Mouse (Mus musculus): ENCODE results near the gene Lmna. TPM values are rescaled to one million over a fixed set of nuclear protein-coding genes. Genes with fewer than 3 reads are reported as not detected.

The Lmna gene
- polyA plus RNA-seq, 1 experiment from 2014 or later: 267 TPM

DNA sequence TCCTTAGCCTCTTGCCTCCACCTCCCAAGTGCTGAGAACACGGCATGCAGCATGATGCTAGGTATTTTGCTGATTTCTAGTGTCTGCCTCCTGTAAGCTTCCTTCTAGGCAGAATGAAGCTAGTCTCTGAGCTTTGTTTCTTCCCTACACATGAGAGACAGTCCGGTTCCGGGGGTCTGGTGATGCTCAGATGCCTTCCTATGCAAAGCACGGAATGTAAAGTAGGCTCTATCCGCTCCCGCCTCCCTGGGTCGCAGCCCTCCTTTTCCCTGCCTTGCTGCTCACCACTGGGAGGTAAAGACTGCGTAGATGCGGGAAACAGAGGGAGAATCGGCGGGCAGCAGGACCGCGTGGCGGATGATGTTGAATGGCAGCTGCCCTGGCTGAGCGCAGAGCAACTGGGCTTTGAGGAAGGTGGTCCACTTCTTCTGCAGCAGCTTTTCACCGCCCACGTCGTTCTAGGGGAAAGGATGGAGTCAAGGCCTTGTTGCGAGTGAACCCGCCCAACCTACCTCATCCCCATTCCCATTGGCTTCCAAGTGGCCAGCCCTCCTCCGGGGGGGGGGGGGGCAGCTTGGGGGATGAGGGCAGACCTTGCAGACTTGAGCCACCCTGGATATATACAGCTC lies 60.2 kb downstream of the Lmna start:
- H3K27ac ChIP-seq (replicated peaks): 0 out of 2 replicates have a peak overlapping the region, but pooled peaks have one; percentile 25
- no peaks in the 10 kb centered on the region for H3K27me3 ChIP-seq (ENCODE audit: control insufficient read depth, insufficient read depth, low read length)
- WGBS: 26% methylated on average over 21 of the region's 21 CpGs
- H3K9ac ChIP-seq (ENCODE audit: low read length): 0 out of 2 replicates have a peak overlapping the region, but pooled peaks have one; percentile 41
- ATAC-seq (ENCODE audit: low FRiP score, low TSS enrichment) (peak; percentile 19; the same call in 1 of the 2 replicates), DNase-seq (ENCODE audit: low spot score) (peak; percentile 31)
- TF ChIP-seq CTCF (IDR thresholded peaks at IDR 0.05; ENCODE audit: low read depth) (no peak), EP300 (optimal IDR thresholded peaks at IDR 0.05) (no peak)
- no peaks in the 10 kb centered on the region for H3K36me3 ChIP-seq (ENCODE audit: control insufficient read depth, insufficient read depth, low read length)
- H3K4me2 ChIP-seq (replicated peaks; ENCODE audit: low read depth): peak overlapping the region; percentile 36; the same call in 1 of the 2 replicates
- H3K4me3 ChIP-seq (ENCODE audit: low read depth, low read length): peak overlapping the region; percentile 19; the same call in 1 of the 2 replicates
- H3K9me3 ChIP-seq (ENCODE audit: control insufficient read depth, low read length): no peaks in the 10 kb centered on the region
- peaks cover 7% of the 10 kb centered on the region; the same call in 1 of the 2 replicates for H3K4me1 ChIP-seq (replicated peaks; ENCODE audit: control insufficient read depth, insufficient read depth)

GRCm38 (mm10) chr3:88448443-88448842 lies 61.3 kb downstream of the Lmna start:
- Histone ChIP-seq H3K27ac (replicated peaks) (peak overlapping the region; percentile 72), H3K9me3 (ENCODE audit: control insufficient read depth, low read length) (no peaks in the 10 kb centered on the region), H3K4me3 (ENCODE audit: low read depth, low read length) (no peak overlapping the region), H3K4me2 (replicated peaks; ENCODE audit: low read depth) (no peak overlapping the region), H3K27me3 (ENCODE audit: control insufficient read depth, insufficient read depth, low read length) (no peaks in the 10 kb centered on the region), H3K4me1 (replicated peaks; ENCODE audit: control insufficient read depth, insufficient read depth) (peaks cover 7% of the 10 kb centered on the region; the same call in 1 of the 2 replicates), H3K36me3 (ENCODE audit: control insufficient read depth, insufficient read depth, low read length) (no peaks in the 10 kb centered on the region), H3K9ac (ENCODE audit: low read length) (no peak overlapping the region)
- TF ChIP-seq CTCF (IDR thresholded peaks at IDR 0.05; ENCODE audit: low read depth) (no peak), EP300 (optimal IDR thresholded peaks at IDR 0.05) (no peak)
- peak; percentile 60 for ATAC-seq (ENCODE audit: low FRiP score, low TSS enrichment)
- WGBS: 49% methylated on average over 8 of the region's 8 CpGs
- DNase-seq (ENCODE audit: low spot score): peak; percentile 48

GRCm38 (mm10) chr3:88447676-88448183 lies 62.0 kb downstream of the Lmna start:
- H3K4me3 ChIP-seq (ENCODE audit: low read depth, low read length): no peak overlapping the region
- TF ChIP-seq CTCF (IDR thresholded peaks at IDR 0.05; ENCODE audit: low read depth): no peak
- ATAC-seq (ENCODE audit: low FRiP score, low TSS enrichment) (peak; percentile 27; the same call in 1 of the 2 replicates), DNase-seq (ENCODE audit: low spot score) (peak; percentile 55)
- WGBS: 58% methylated on average over 8 of the region's 8 CpGs
- H3K9ac ChIP-seq (ENCODE audit: low read length): no peak overlapping the region
- H3K27me3 ChIP-seq (ENCODE audit: control insufficient read depth, insufficient read depth, low read length): no peaks in the 10 kb centered on the region
- no peaks in the 10 kb centered on the region for H3K36me3 ChIP-seq (ENCODE audit: control insufficient read depth, insufficient read depth, low read length)
- peak overlapping the region; percentile 72 for H3K27ac ChIP-seq (replicated peaks)
- H3K4me1 ChIP-seq (replicated peaks; ENCODE audit: control insufficient read depth, insufficient read depth): peaks cover 7% of the 10 kb centered on the region; the same call in 1 of the 2 replicates
- H3K9me3 ChIP-seq (ENCODE audit: control insufficient read depth, low read length): no peaks in the 10 kb centered on the region
- no peak overlapping the region for H3K4me2 ChIP-seq (replicated peaks; ENCODE audit: low read depth)

GRCm38 (mm10) chr3:88446471-88447123 lies 63.2 kb downstream of the Lmna start:
- H3K9me3 ChIP-seq (ENCODE audit: control insufficient read depth, low read length): no peaks in the 10 kb centered on the region
- WGBS: 46% methylated on average over 8 of the region's 8 CpGs
- peaks cover 7% of the 10 kb centered on the region; the same call in 1 of the 2 replicates for H3K4me1 ChIP-seq (replicated peaks; ENCODE audit: control insufficient read depth, insufficient read depth)
- no peak overlapping the region; the same call in 1 of the 2 replicates for H3K27ac ChIP-seq (replicated peaks)
- H3K27me3 ChIP-seq (ENCODE audit: control insufficient read depth, insufficient read depth, low read length): no peaks in the 10 kb centered on the region
- no peak for ATAC-seq (ENCODE audit: low FRiP score, low TSS enrichment)
- no peak overlapping the region for H3K4me2 ChIP-seq (replicated peaks; ENCODE audit: low read depth)
- H3K4me3 ChIP-seq (ENCODE audit: low read depth, low read length): no peak overlapping the region
- DNase-seq (ENCODE audit: low spot score): no peak
- no peaks in the 10 kb centered on the region for H3K36me3 ChIP-seq (ENCODE audit: control insufficient read depth, insufficient read depth, low read length)
- TF ChIP-seq CTCF (IDR thresholded peaks at IDR 0.05; ENCODE audit: low read depth): no peak
- H3K9ac ChIP-seq (ENCODE audit: low read length): no peak overlapping the region

GRCm38 (mm10) chr3:88442888-88443287 lies 66.9 kb downstream of the Lmna start:
- TF ChIP-seq CTCF (IDR thresholded peaks at IDR 0.05; ENCODE audit: low read depth) (0 out of 2 replicates have a peak, but pooled peaks have one; percentile 2), EP300 (optimal IDR thresholded peaks at IDR 0.05) (no peak)
- Histone ChIP-seq H3K4me1 (replicated peaks; ENCODE audit: control insufficient read depth, insufficient read depth) (peaks cover 3% of the 10 kb centered on the region; the same call in 1 of the 2 replicates), H3K9me3 (ENCODE audit: control insufficient read depth, low read length) (no peaks in the 10 kb centered on the region), H3K36me3 (ENCODE audit: control insufficient read depth, insufficient read depth, low read length) (no peaks in the 10 kb centered on the region; the same call in 1 of the 2 replicates), H3K4me2 (replicated peaks; ENCODE audit: low read depth) (no peak overlapping the region), H3K4me3 (ENCODE audit: low read depth, low read length) (no peak overlapping the region), H3K27me3 (ENCODE audit: control insufficient read depth, insufficient read depth, low read length) (no peaks in the 10 kb centered on the region), H3K27ac (replicated peaks) (peak overlapping the region; percentile 31; the same call in 1 of the 2 replicates), H3K9ac (ENCODE audit: low read length) (no peak overlapping the region)
- DNase-seq (ENCODE audit: low spot score): peak; percentile 82
- WGBS: 41% methylated on average over 7 of the region's 7 CpGs
- peak; percentile 94 for ATAC-seq (ENCODE audit: low FRiP score, low TSS enrichment)

Measured in stomach, postnatal 0 days (tissue).